Comparison of ENCODE assay signal across 9 mouse cellular contexts in the genomic region with DNA sequence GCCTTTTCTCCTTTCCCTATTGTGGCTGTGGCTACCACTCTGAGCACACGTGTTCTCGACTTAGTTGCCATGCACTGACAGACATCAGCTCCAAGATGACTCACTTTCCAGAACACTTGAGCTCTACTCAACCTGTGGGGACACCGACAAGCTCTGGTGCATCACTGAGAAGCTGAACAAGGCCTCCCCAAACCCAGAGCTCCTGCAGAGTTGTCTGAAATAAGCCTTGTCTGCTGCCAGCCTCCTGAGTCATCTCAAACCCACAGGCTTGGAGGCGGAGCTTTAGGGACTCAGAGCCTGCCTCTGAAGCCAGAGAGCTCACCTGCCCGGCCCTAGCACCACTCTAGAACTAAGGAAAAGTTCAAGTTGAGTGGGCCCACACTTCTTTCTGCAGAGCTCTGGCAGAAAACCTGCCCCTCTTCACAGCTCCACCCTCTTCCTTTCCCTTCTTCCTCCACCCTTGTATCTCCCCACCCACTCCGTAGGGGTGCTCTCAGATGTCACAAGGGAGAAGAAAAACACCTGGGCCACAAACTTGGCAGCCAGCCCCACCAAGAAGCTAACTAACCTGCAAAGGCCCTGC. TPM values are rescaled to one million over a fixed set of nuclear protein-coding genes. Genes with fewer than 3 reads are reported as not detected.
DNase-seq lines count a peak whose midpoint lies in the region; ATAC-seq and TF ChIP-seq lines count a peak whose summit lies in the region.
"Had no signal": no experiment of that assay in that cellular context is flagged by ENCODE, and none has a peak within 500 bp of the region (broad histone marks: within the 10 kb centered on the region; RNA-seq: fewer than 3 reads in every experiment).

No protein-coding gene starts in this region.

- no peak overlapping the region for H3K9ac ChIP-seq in lung, embryonic 14.5 days
- H3K9ac ChIP-seq: liver, embryonic 14.5 days had no signal

- 35% methylated on average over 6 of the region's 6 CpGs for WGBS in lung, embryonic 14.5 days

- in situ Hi-C loops in Patski (cut with MboI; ENCODE audit: low pct_unique_long_range_greater_than_20kb), result loop anchor here (5.0 kb wide), 1 partner anchor 101 kb away; no protein-coding TSS in a partner anchor

- no peak overlapping the region for H3K4me3 ChIP-seq in lung, embryonic 14.5 days (ENCODE audit: low read depth, low read length)

- no peaks in the 10 kb centered on the region for H3K27me3 ChIP-seq in Patski
- H3K27me3 ChIP-seq in lung, embryonic 14.5 days (ENCODE audit: insufficient read depth, low read length), result no peaks in the 10 kb centered on the region

- peak overlapping the region; percentile 90 for H3K27ac ChIP-seq in lung, embryonic 14.5 days (ENCODE audit: low read depth)
- H3K27ac ChIP-seq: liver, embryonic 14.5 days had no signal

- peak; percentile 67 for DNase-seq in left cerebral cortex, adult 11 months (ENCODE audit: low spot score)
- DNase-seq in left cerebral cortex, postnatal 10 days (ENCODE audit: extremely low spot score in 1 of 2, low spot score in 2 of 2), result no peak
- DNase-seq in Patski (ENCODE audit: low read depth, low spot score), result peak; percentile 92
- DNase-seq in lung, embryonic 14.5 days, result peak; percentile 67
- DNase-seq in thymus, postnatal 10 days (ENCODE audit: low spot score in 2 of 2), result peak; percentile 53 to 54
- DNase-seq in layer of hippocampus, postnatal 10 days (ENCODE audit: low spot score in 2 of 2), result no peak
- DNase-seq in layer of hippocampus, adult 11-12 months (ENCODE audit: low spot score), result no peak

- POLR2A ChIA-PET in Patski (lab: Charles Lee), result no interaction called here

- peak; percentile 85 for ATAC-seq in Patski
- 0 out of 2 replicates have a peak, but pooled peaks have one; percentile 9 for ATAC-seq in granulocyte monocyte progenitor cell, adult 5-6 weeks (replicated peaks; ENCODE audit: poor library complexity, severe bottlenecking)
- peak; percentile 77 for ATAC-seq in lung, embryonic 14.5 days (ENCODE audit: insufficient read depth)

- intact Hi-C loops in left cerebral cortex, postnatal 10 days (cut with DNase I), result no loop called here

- no peak overlapping the region for H3K4me2 ChIP-seq in lung, embryonic 14.5 days

- no peaks in the 10 kb centered on the region for H3K36me3 ChIP-seq in lung, embryonic 14.5 days (ENCODE audit: insufficient read depth)

- H3K4me1 ChIP-seq in lung, embryonic 14.5 days (ENCODE audit: insufficient read depth), result peaks cover 14% of the 10 kb centered on the region

- no peaks in the 10 kb centered on the region for H3K9me3 ChIP-seq in lung, embryonic 14.5 days (ENCODE audit: low read depth, low read length)

- CTCF ChIA-PET in Patski (lab: Charles Lee), result interaction anchor here (0.9 to 1.0 kb wide), 2 partner anchors 12 to 16 kb away, joined by 3 read pairs; a partner anchor contains a TSS

- TF ChIP-seq CTCF in Patski (IDR thresholded peaks at IDR 0.05), result no peak
- no peak for TF ChIP-seq CTCF in lung, embryonic 14.5 days (IDR thresholded peaks at IDR 0.05; ENCODE audit: low read depth)

RNA-seq across cellular contexts. Expression of a gene that starts 15.6 kb away (rescaled TPM):
- 10 to 100 TPM; 80.9 to 93.2 TPM for total RNA-seq in left cerebral cortex, postnatal 10 days (2021)
- polyA plus RNA-seq in Patski (2021), result 56.0 TPM
- 19.1 and 22.0 TPM in 2 replicates for total RNA-seq in granulocyte monocyte progenitor cell, adult 5-6 weeks (2014; fragmentation: Nextera tagmentation)
- 29.8 and 45.2 TPM in 2 replicates for total RNA-seq in granulocyte monocyte progenitor cell, adult 5-6 weeks (2017)
- polyA plus RNA-seq in lung, embryonic 14.5 days (2014; fragmentation: Nextera tagmentation; extraction: Ambion mirVana), result 15.3 and 19.8 TPM in 2 replicates
- 10 to 100 TPM; 79.0 to 86.0 TPM for total RNA-seq in layer of hippocampus, postnatal 10 days (2021)

Comparison
In these comparisons a context has a peak if more than half of its experiments do, and no peak if none do; other contexts are left out.
1. DNase-seq: peak in left cerebral cortex, adult 11 months (single experiment), Patski (single experiment), lung, embryonic 14.5 days (single experiment) and thymus, postnatal 10 days (2 of 2); none in left cerebral cortex, postnatal 10 days (0 of 2), layer of hippocampus, postnatal 10 days (0 of 2) and layer of hippocampus, adult 11-12 months (single experiment).
2. ATAC-seq: peak in every context shown above with its lines; median percentile 85 in Patski; 77 in lung, embryonic 14.5 days; 9 in granulocyte monocyte progenitor cell, adult 5-6 weeks.